Mouse (Mus musculus): ENCODE results near the gene Tcl1. TPM values are rescaled to one million over a fixed set of nuclear protein-coding genes. Genes with fewer than 3 reads are reported as not detected.
"Not testable (repeated sequence)": the region's sequence is repeated elsewhere in the genome, so short reads cannot be mapped to it uniquely, and the experiment has no call there.

Gene Tcl1
- polyA plus RNA-seq, 1 experiment from 2014 or later, result 0.13 TPM

- not testable (repeated sequence) for H3K9ac ChIP-seq; H3K27me3 ChIP-seq; H3K27ac ChIP-seq; H3K36me3 ChIP-seq; H3K4me1 ChIP-seq; ATAC-seq (ENCODE audit: low FRiP score, low read depth); H3K4me3 ChIP-seq; H3K9me3 ChIP-seq; H3K4me2 ChIP-seq (replicated peaks)
- WGBS, result 38% methylated on average over 2 of the region's 2 CpGs
Measured at GRCm38 (mm10) chr12:105174318-105174717, 48.3 kb downstream of the Tcl1 start.

DNA sequence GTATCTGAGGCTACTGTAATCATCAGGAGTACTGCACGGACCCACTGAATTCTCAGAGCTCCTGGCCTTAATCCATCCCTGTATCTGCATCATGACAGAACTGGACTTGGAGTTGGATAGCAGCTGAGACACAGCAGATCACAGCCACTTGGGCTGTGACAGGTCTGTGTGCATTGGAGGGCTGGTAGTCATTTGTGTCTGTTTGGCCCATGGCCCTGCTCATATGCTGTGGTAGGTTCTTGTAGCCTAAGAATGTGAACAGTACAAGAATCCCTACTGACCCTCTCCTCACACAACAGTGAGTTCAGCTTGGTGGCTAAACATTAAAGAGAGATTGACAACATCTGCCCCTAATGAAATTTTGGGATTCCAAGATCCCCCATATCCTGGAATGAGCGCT is 49.2 kb downstream of the Tcl1 start:
- H3K4me3 ChIP-seq, result no peak overlapping the region
- no peaks in the 10 kb centered on the region for H3K9me3 ChIP-seq
- no peak overlapping the region for H3K9ac ChIP-seq
- WGBS, result 88% methylated on average over 2 of the region's 2 CpGs
- no peaks in the 10 kb centered on the region for H3K4me1 ChIP-seq
- H3K27ac ChIP-seq, result no peak overlapping the region
- ATAC-seq (ENCODE audit: low FRiP score, low read depth), result no peak
- H3K4me2 ChIP-seq (replicated peaks), result no peak overlapping the region
- no peaks in the 10 kb centered on the region for H3K36me3 ChIP-seq
- no peaks in the 10 kb centered on the region for H3K27me3 ChIP-seq

Other genes with a start within 250 kb of the Tcl1 start
- gene Syne3, start 213.0 kb downstream of the Tcl1 start, polyA plus RNA-seq (2015; fragmentation: Nextera tagmentation; extraction: Ambion mirVana), result 1.4 and 1.6 TPM in 2 replicates
- 146 and 148 TPM in 2 replicates for gene Glrx5, start 190.1 kb downstream of the Tcl1 start, polyA plus RNA-seq (2015; fragmentation: Nextera tagmentation; extraction: Ambion mirVana)
- gene Tcl1b2, start 76.8 kb downstream of the Tcl1 start, polyA plus RNA-seq (2015; fragmentation: Nextera tagmentation; extraction: Ambion mirVana), result not detected in 2 replicates
- not detected in 2 replicates for gene Tcl1b1, start 63.1 kb downstream of the Tcl1 start, polyA plus RNA-seq (2015; fragmentation: Nextera tagmentation; extraction: Ambion mirVana)
- gene Tcl1b5, start 46.4 kb downstream of the Tcl1 start, polyA plus RNA-seq (2015; fragmentation: Nextera tagmentation; extraction: Ambion mirVana), result not detected in 2 replicates
- gene Tcl1b3, start 31.8 kb downstream of the Tcl1 start, polyA plus RNA-seq (2015; fragmentation: Nextera tagmentation; extraction: Ambion mirVana), result not detected in 2 replicates
- not detected in 2 replicates for gene Tcl1b4, start 20.8 kb downstream of the Tcl1 start, polyA plus RNA-seq (2015; fragmentation: Nextera tagmentation; extraction: Ambion mirVana)
- 0.24 and 0.36 TPM in 2 replicates for gene Tunar, start 111.1 kb upstream of the Tcl1 start, polyA plus RNA-seq (2015; fragmentation: Nextera tagmentation; extraction: Ambion mirVana)
- gene D430019H16Rik, start 231.1 kb upstream of the Tcl1 start, polyA plus RNA-seq (2015; fragmentation: Nextera tagmentation; extraction: Ambion mirVana), result 3.0 and 3.4 TPM in 2 replicates